Mouse (Mus musculus) thymus, postnatal 25 days (tissue): Measurements from ENCODE around the gene Pigh.

ENCODE experiments used
- DNase-seq: peaks from one replicate; pipeline ENCODE4 v3.0.0; 2022

Gene Pigh

DNA sequence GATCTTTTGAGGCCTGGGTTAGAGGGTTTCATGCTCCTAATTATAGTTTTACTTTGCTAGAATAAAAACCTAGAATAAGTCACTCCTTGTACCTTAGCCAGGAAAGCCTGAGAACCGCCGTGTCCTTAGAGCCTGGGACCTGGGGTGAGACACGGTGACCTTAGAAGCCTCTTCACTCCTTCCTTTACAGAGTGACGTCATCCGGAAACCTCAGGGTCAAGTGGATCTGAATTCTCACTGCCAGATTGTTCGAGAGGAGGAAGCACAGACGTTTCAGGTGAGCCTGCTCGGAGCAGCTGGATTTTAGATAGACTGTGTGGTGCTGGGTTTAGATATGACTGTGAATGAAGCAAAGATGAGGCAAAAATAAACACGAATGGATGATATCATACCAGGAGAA is 23.0 kb downstream of the Pigh start:
- no peak for DNase-seq

GRCm38 (mm10) chr12:79064451-79064850 is 25.0 kb downstream of the Pigh start:
- DNase-seq, result peak; percentile 42

- no peak for DNase-seq
Measured at GRCm38 (mm10) chr12:79060766-79061652, 28.4 kb downstream of the Pigh start.

- DNase-seq, result no peak
Measured at GRCm38 (mm10) chr12:79060134-79060533, 29.3 kb downstream of the Pigh start.

GRCm38 (mm10) chr12:79059573-79059972 is 29.9 kb downstream of the Pigh start:
- DNase-seq, result no peak

DNA sequence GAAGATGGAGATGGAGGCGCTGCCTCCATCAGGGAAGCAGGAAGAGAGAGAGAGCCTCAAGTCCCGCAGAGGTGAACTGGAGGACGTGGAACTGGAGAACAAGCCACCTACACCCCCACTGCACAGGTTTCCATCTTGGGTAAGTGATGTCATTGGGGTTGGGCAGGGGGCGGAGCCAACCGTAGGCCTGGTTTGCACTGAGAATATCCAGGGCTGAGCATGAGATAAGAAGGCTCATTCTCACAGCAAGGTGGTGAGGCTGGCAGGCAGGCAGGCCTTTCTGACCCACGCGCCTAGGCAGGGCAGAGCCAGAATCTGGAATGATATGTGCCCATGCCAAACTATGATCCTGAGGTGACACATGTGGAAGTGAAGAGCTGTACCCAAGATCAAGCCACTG is 34.2 kb downstream of the Pigh start:
- DNase-seq, result peak; percentile 16

DNA sequence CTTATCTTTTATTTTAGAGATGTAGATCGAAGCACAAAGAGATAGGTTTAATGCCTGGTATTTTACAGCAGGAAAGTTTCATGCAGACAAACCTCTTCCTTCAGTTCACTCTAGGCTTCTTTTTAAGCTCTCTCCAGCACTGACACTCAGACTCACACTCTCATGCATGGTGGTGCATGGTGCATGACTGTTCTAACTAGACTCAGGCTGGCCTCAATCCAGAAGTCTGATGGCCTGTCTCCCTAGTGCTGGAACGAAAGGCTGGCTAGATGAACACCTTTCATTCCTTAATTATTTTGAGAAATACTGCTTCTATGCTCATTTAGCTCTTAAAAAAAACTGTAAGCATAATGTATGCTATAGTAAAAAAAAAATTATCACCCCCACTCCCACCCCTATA is 37.4 kb downstream of the Pigh start:
- no peak for DNase-seq

DNA sequence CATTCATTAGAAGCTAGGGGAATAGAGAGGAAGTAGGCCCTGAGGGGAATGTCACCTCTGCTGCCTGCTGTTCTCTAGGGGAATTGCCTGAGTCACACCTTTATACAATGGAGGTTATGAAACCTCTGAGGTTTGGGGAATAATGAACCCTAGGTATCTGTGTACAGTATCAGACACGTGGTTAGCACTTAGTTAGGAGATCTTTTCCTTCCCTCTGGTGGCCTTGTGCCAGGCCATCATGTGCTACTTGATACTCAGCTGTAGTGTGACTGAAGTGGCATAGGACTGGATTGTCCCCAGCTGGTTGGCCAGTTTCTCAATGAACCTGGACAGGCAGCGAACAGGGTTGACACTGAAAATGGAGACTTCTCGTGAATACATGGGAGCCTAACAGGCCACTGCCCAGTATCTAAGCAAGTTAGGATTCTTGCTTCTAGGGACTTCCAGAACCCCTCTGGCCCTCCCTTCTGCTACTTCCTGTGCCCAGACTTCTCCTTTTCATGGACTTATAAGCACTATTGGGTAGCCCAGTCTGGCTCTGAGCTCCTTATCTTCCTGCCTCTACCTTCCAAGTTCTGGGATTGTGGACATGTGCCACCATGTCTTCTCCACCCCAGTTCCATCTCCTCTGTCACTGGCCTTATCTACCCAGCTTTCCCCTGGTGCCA is 38.8 kb downstream of the Pigh start:
- no peak for DNase-seq

DNA sequence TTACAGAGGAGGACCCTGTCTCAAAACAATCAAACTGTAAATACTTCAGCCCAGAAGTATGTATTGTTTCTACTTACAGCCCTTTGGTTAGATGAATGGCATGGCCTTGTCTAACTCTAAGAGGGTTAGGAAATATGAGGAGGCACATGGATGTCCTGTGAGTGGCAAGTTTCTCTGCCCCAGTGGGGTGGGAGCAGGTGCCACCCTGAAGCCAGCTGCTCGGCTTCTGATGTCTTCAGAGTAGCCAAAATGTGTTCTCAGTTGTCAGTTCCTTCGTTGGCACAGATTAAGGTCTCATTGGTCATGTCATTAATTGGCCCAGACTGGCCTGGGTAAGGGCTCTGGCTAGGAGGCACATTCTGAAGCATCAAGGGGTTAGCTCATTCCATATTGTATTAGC is 39.6 kb downstream of the Pigh start:
- no peak for DNase-seq

- no peak for DNase-seq
Measured at GRCm38 (mm10) chr12:79048898-79049297, 40.6 kb downstream of the Pigh start.

DNA sequence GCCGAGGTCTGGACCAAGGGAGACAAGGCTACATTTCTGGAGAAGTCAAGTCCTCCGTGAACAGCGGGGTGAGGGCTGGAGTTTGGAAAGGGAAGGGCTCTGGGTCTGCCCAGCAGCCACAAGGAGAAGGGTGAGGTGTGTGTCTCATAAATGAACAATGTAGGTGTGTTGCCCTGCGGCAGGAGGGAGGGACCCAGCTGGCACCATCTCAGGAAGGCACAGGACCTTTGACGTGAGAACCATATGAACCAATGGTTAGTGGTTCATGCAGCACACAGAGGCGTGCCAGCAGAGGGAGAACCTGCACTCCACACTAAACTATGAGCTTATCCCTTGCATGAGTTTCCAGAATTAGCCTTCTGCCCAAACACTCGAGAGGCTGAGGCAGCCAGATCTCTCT is 42.2 kb downstream of the Pigh start:
- no peak for DNase-seq

DNA sequence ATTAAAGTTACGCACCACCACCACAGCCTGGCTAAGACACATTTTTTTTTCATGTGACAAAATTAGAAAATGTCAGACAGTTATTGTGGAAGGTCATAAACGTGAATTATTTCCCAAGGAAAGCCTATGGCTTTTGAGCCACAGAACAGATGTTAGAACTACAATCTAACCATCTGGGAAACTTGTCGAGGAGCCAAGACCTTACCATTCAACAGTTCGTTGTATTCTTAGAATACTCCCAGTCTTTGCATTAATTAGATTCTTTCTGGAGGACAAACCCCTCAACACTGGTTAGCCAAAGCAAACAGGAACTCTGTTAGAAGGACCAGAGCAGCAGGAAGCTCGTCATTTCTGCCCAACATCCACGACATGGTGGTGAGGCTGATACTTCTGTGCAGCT is 43.3 kb downstream of the Pigh start:
- no peak for DNase-seq

- DNase-seq, result no peak
Measured at GRCm38 (mm10) chr12:79044668-79045067, 44.8 kb downstream of the Pigh start.

GRCm38 (mm10) chr12:79041436-79041835 is 48.0 kb downstream of the Pigh start:
- no peak for DNase-seq

DNA sequence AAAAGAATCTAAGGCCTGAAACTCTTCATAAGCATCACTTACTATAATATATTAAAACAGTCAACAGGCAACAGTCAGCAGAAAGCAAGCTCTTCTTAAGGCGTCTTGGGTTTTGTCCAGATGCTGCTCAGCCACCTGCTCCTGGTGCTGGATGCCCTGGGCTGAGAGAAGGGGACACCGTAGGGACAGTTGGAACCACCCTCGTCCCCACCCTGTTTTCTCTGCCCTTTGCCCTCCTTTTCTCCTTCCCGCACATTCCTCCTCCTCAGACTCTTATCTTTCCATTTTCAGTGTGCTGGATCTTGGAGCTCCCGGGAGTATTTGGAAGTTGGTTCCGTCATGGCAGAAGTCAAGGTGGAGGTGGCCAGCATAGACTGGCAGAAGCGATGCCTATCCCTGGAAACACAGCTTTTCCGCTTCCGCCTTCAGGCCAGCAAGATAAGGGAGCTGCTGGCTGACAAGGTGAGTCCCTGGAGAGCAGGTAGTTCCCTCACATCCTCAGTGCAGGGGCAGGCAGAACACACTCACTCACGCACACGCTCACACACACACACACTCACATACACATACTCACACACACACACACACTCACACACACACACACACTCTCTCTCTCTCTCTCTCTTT is 49.1 kb downstream of the Pigh start:
- DNase-seq, result no peak

DNA sequence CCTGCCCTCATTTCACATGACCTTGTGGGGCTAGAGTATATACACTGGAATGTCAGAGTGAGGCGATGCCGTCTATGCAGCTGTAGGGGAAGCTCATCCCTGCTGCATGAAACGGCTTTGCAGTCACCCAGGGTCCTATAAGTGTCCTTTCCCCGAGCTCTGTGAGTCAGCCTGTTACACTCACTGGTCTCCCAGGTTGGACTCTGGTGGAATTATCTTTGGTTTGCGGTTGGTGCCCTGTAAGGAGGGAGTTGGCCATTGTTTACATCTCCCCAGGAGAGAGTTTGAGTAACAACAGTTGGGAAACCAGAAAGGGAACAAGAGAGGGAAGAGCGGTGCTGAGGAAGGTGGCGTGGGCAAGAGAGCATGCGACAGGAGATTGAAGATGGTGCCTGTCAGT is 49.7 kb downstream of the Pigh start:
- DNase-seq, result no peak

GRCm38 (mm10) chr12:79035349-79035748 is 54.1 kb downstream of the Pigh start:
- DNase-seq, result no peak

DNA sequence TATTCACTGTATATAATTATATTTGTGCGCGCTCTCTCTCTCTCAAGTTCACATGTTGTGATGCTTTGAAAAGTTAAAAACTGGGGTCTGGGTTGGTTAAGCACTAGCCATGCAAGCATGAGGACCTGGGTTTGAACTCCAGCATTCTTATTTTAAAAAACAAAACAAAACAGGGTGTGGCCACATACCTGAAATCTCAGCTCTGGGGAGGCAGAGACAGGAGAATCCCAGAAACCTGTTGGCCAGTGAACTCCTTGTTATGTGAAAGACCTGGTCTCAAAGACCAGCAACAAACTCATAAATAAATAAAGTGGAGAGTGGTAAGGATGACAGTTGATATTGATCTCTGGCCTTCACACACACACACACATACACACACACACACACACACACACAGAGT is 55.1 kb downstream of the Pigh start:
- no peak for DNase-seq
